Mouse (Mus musculus) myocyte (in vitro differentiated cells): ENCODE data around the gene Syce3.
A peak's percentile ranks its signal among the peaks of the same experiment; 100 is the strongest.

Source experiments
- CEBPB ChIP-seq: IDR thresholded peaks from 2 replicates; pipeline ENCODE4 v1.6.1; 2011; ENCODE audit warnings: mild to moderate bottlenecking, moderate library complexity; ENCODE audit not compliant: poor library complexity, insufficient read depth, severe bottlenecking
- E2F4 ChIP-seq: IDR thresholded peaks from one replicate; pipeline ENCODE4 v1.6.1; 2011; ENCODE audit warnings: mild to moderate bottlenecking, control low read depth, moderate library complexity; ENCODE audit not compliant: insufficient read depth
- MYOG ChIP-seq, 3 experiments: IDR thresholded peaks; one replicate each; pipeline ENCODE4 v1.6.1; 2011; ENCODE audit warnings: control low read depth in 2 of 3, low read depth in 2 of 3, mild to moderate bottlenecking in 2 of 3; ENCODE audit not compliant: insufficient read length in 2 of 3, control insufficient read depth in 1 of 3, insufficient read depth in 1 of 3
- POLR2AphosphoS2 ChIP-seq: IDR thresholded peaks from one replicate; pipeline ENCODE4 v1.6.1; 2011; ENCODE audit warnings: low read depth, control low read depth; ENCODE audit not compliant: insufficient read length
- SRF ChIP-seq: IDR thresholded peaks from one replicate; pipeline ENCODE4 v1.6.1; 2011; ENCODE audit warnings: low read depth; ENCODE audit not compliant: control insufficient read depth, insufficient read length

DNA sequence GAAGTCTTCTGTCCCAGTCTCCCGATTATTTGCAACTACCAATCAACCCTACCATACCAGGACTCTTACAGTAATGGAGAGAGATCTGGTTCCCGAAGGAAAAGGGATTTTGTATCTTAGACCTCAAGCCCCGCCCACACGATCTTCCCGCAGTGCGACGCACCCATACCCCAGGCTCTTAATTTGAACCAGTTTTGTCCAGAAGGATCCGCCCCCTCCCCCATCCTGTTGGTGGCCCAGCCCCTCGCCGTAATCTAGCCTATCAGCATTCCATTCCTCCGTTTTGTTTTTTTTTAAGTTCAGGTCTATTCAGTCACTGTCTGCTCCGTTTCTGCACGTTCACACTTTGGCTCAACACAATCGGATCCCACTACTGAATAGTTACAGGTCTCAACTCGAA lies 53.9 kb downstream of the Syce3 start:
- no peak for TF ChIP-seq MYOG (IDR thresholded peaks at IDR 0.05; ENCODE audit: control insufficient read depth in 1 of 3, insufficient read depth in 1 of 3, insufficient read length in 2 of 3, low read depth in 2 of 3)
- no peak for TF ChIP-seq CEBPB
- peak; percentile 58 for TF ChIP-seq POLR2AphosphoS2
- no peak for TF ChIP-seq SRF
- peak; percentile 13 for TF ChIP-seq E2F4
